Mouse (Mus musculus) cerebellum, adult (tissue): ENCODE measurements around the gene Gm28079.
"Not testable (repeated sequence)": the region's sequence is repeated elsewhere in the genome, so short reads cannot be mapped to it uniquely, and the experiment has no call there.

Source experiments
- ATAC-seq: cut with Nextera tagmentation; 2 replicates; pipeline ENCODE4 v1.9.2; 2017; ENCODE audit warnings: mild to moderate bottlenecking, moderate library complexity, mixed read lengths; ENCODE audit not compliant: insufficient number of reproducible peaks, low FRiP score, low TSS enrichment

Gene Gm28079

GRCm38 (mm10) chrY:70014799-70015198 is at the start of gene Gm28079:
Gm28079 (minus strand) TSS chrY:70014899.
- not testable (repeated sequence) for ATAC-seq
